Mouse (Mus musculus): Measurements from ENCODE around the gene Tbc1d4. TPM values are rescaled to one million over a fixed set of nuclear protein-coding genes. Genes with fewer than 3 reads are reported as not detected.

Gene Tbc1d4
- polyA plus RNA-seq, 1 experiment from 2014 or later: 8.7 TPM

DNA sequence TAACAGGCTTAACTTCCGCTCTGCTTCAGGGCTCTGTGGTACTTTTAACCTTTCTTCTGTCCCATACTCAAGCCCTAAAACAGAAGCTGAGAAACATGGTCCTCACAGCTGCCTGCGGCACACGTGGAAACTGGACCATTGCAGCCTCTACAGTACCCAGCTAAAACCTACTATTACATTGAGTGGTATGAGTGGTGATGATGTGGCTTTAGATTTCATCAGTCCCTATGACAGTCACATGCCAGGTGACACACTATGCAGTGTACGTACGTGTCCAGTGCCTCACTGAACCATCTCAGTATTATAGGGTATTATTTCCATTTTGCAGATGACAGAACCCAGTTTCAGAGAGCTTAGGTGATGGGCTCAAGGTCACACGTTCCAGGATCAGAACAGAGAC is 28.4 kb upstream of the Tbc1d4 start:
- WGBS: 89% methylated on average over 6 of the region's 6 CpGs

DNA sequence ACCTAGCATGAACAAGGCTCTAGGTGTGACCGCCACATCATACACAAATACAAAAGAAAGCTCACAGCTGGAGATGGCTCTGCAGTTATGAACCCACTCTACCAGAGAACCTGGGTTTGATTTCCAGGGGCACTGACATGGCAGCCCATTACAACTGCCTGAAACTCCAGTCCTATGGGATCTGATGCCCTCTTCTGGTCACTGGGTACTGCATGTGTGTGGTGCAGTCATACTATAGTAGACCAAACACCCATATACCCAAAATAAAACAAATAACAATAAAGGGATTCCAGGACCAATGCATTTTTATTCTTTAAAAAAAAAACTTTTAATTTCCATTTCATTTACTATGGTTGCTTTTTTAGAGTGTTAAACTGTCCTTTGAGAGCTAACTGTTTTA is 26.8 kb upstream of the Tbc1d4 start:
- ATAC-seq (ENCODE audit: insufficient read depth, low FRiP score): no peak
- no peak overlapping the region for H3K9ac ChIP-seq (ENCODE audit: low read length)
- no peaks in the 10 kb centered on the region for H3K4me1 ChIP-seq (ENCODE audit: control insufficient read depth, insufficient read depth, low read length)
- no peak overlapping the region for H3K27ac ChIP-seq (ENCODE audit: low read length)
- H3K4me2 ChIP-seq (ENCODE audit: low read depth, low read length): no peak overlapping the region
- H3K36me3 ChIP-seq (ENCODE audit: control insufficient read depth, insufficient read depth, low read length): no peaks in the 10 kb centered on the region
- 100% methylated on average over 1 of the region's 1 CpGs for WGBS
- H3K4me3 ChIP-seq (replicated peaks; ENCODE audit: low read length): no peak overlapping the region
- no peaks in the 10 kb centered on the region for H3K27me3 ChIP-seq (ENCODE audit: control insufficient read depth, insufficient read depth, low read length)
- no peaks in the 10 kb centered on the region for H3K9me3 ChIP-seq (replicated peaks; ENCODE audit: control insufficient read depth, low read length)

More for the DNA sequence above, 28.4 kb upstream of the Tbc1d4 start:
- no peak overlapping the region for H3K9ac ChIP-seq (ENCODE audit: low read length)
- H3K27me3 ChIP-seq (ENCODE audit: control insufficient read depth, insufficient read depth, low read length): no peaks in the 10 kb centered on the region
- no peaks in the 10 kb centered on the region for H3K9me3 ChIP-seq (replicated peaks; ENCODE audit: control insufficient read depth, low read length)
- no peak for ATAC-seq (ENCODE audit: insufficient read depth, low FRiP score)
- H3K4me1 ChIP-seq (ENCODE audit: control insufficient read depth, insufficient read depth, low read length): no peaks in the 10 kb centered on the region
- no peaks in the 10 kb centered on the region for H3K36me3 ChIP-seq (ENCODE audit: control insufficient read depth, insufficient read depth, low read length)
- H3K4me3 ChIP-seq (replicated peaks; ENCODE audit: low read length): no peak overlapping the region
- H3K4me2 ChIP-seq (ENCODE audit: low read depth, low read length): no peak overlapping the region
- no peak overlapping the region for H3K27ac ChIP-seq (ENCODE audit: low read length)

- 85% methylated on average over 2 of the region's 2 CpGs for WGBS
- no peak for ATAC-seq (ENCODE audit: insufficient read depth, low FRiP score)
Measured at GRCm38 (mm10) chr14:101630548-101630947, 21.6 kb upstream of the Tbc1d4 start.

GRCm38 (mm10) chr14:101617680-101618079 is 8.7 kb upstream of the Tbc1d4 start:
- Histone ChIP-seq H3K9me3 (replicated peaks; ENCODE audit: control insufficient read depth, low read length) (no peaks in the 10 kb centered on the region), H3K36me3 (ENCODE audit: control insufficient read depth, insufficient read depth, low read length) (no peaks in the 10 kb centered on the region), H3K27ac (ENCODE audit: low read length) (no peak overlapping the region), H3K4me1 (ENCODE audit: control insufficient read depth, insufficient read depth, low read length) (no peaks in the 10 kb centered on the region), H3K4me2 (ENCODE audit: low read depth, low read length) (no peak overlapping the region), H3K9ac (ENCODE audit: low read length) (no peak overlapping the region), H3K27me3 (ENCODE audit: control insufficient read depth, insufficient read depth, low read length) (no peaks in the 10 kb centered on the region), H3K4me3 (replicated peaks; ENCODE audit: low read length) (no peak overlapping the region)
- no peak for ATAC-seq (ENCODE audit: insufficient read depth, low FRiP score)
- 91% methylated on average over 5 of the region's 5 CpGs for WGBS

More at GRCm38 (mm10) chr14:101630548-101630947, 21.6 kb upstream of the Tbc1d4 start:
- no peak overlapping the region for H3K4me2 ChIP-seq (ENCODE audit: low read depth, low read length)
- no peak overlapping the region for H3K9ac ChIP-seq (ENCODE audit: low read length)
- H3K9me3 ChIP-seq (replicated peaks; ENCODE audit: control insufficient read depth, low read length): no peaks in the 10 kb centered on the region
- no peaks in the 10 kb centered on the region for H3K4me1 ChIP-seq (ENCODE audit: control insufficient read depth, insufficient read depth, low read length)
- H3K4me3 ChIP-seq (replicated peaks; ENCODE audit: low read length): no peak overlapping the region
- H3K27me3 ChIP-seq (ENCODE audit: control insufficient read depth, insufficient read depth, low read length): no peaks in the 10 kb centered on the region
- no peaks in the 10 kb centered on the region for H3K36me3 ChIP-seq (ENCODE audit: control insufficient read depth, insufficient read depth, low read length)
- no peak overlapping the region for H3K27ac ChIP-seq (ENCODE audit: low read length)

GRCm38 (mm10) chr14:101616178-101616577 is 7.2 kb upstream of the Tbc1d4 start:
- 65% methylated on average over 9 of the region's 9 CpGs for WGBS
- no peak overlapping the region for H3K4me2 ChIP-seq (ENCODE audit: low read depth, low read length)
- no peaks in the 10 kb centered on the region for H3K9me3 ChIP-seq (replicated peaks; ENCODE audit: control insufficient read depth, low read length)
- H3K4me3 ChIP-seq (replicated peaks; ENCODE audit: low read length): no peak overlapping the region
- no peak overlapping the region for H3K27ac ChIP-seq (ENCODE audit: low read length)
- no peak overlapping the region for H3K9ac ChIP-seq (ENCODE audit: low read length)
- no peak for ATAC-seq (ENCODE audit: insufficient read depth, low FRiP score)
- no peaks in the 10 kb centered on the region for H3K27me3 ChIP-seq (ENCODE audit: control insufficient read depth, insufficient read depth, low read length)
- no peaks in the 10 kb centered on the region for H3K36me3 ChIP-seq (ENCODE audit: control insufficient read depth, insufficient read depth, low read length)
- H3K4me1 ChIP-seq (ENCODE audit: control insufficient read depth, insufficient read depth, low read length): no peaks in the 10 kb centered on the region

DNA sequence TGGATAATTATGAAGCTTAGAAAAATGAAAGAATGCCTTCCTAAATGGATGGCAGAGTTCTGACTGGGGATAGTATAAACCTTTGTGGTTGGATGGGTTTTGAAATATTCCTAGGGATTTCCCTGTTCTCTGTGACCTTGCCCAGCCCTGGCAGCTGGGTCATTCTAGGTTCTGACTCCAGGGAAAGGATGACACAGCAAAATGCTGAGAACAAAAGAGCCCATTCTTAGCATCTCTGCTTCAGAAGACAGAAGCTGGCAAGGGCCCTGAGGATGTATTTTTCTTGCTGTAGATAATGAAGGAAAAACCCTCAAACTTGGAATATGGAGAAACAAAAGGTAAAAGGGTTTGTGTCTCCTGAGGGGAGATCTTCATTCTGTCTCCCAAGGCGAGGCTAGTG is 4.2 kb upstream of the Tbc1d4 start:
- Histone ChIP-seq H3K4me1 (ENCODE audit: control insufficient read depth, insufficient read depth, low read length) (no peaks in the 10 kb centered on the region), H3K9ac (ENCODE audit: low read length) (no peak overlapping the region), H3K4me2 (ENCODE audit: low read depth, low read length) (no peak overlapping the region), H3K4me3 (replicated peaks; ENCODE audit: low read length) (no peak overlapping the region), H3K27me3 (ENCODE audit: control insufficient read depth, insufficient read depth, low read length) (no peaks in the 10 kb centered on the region), H3K9me3 (replicated peaks; ENCODE audit: control insufficient read depth, low read length) (no peaks in the 10 kb centered on the region), H3K36me3 (ENCODE audit: control insufficient read depth, insufficient read depth, low read length) (no peaks in the 10 kb centered on the region), H3K27ac (ENCODE audit: low read length) (no peak overlapping the region)
- WGBS: 63% methylated on average over 1 of the region's 1 CpGs
- no peak for ATAC-seq (ENCODE audit: insufficient read depth, low FRiP score)

GRCm38 (mm10) chr14:101610701-101611100 is 1.7 kb upstream of the Tbc1d4 start:
- no peak overlapping the region for H3K9ac ChIP-seq (ENCODE audit: low read length)
- H3K4me2 ChIP-seq (ENCODE audit: low read depth, low read length): no peak overlapping the region
- no peak for ATAC-seq (ENCODE audit: insufficient read depth, low FRiP score)
- no peak overlapping the region for H3K4me3 ChIP-seq (replicated peaks; ENCODE audit: low read length)
- no peak overlapping the region for H3K27ac ChIP-seq (ENCODE audit: low read length)
- WGBS: 74% methylated on average over 10 of the region's 10 CpGs
- 0 out of 2 replicates have a peak, but pooled peaks cover 6% of the 10 kb centered on the region for H3K4me1 ChIP-seq (ENCODE audit: control insufficient read depth, insufficient read depth, low read length)
- no peaks in the 10 kb centered on the region for H3K27me3 ChIP-seq (ENCODE audit: control insufficient read depth, insufficient read depth, low read length)
- H3K36me3 ChIP-seq (ENCODE audit: control insufficient read depth, insufficient read depth, low read length): no peaks in the 10 kb centered on the region
- H3K9me3 ChIP-seq (replicated peaks; ENCODE audit: control insufficient read depth, low read length): no peaks in the 10 kb centered on the region

GRCm38 (mm10) chr14:101607631-101608518 is 1.1 kb downstream of the Tbc1d4 start:
- Histone ChIP-seq H3K4me2 (ENCODE audit: low read depth, low read length) (peak overlapping the region; percentile 99), H3K4me1 (ENCODE audit: control insufficient read depth, insufficient read depth, low read length) (0 out of 2 replicates have a peak, but pooled peaks cover 6% of the 10 kb centered on the region), H3K9ac (ENCODE audit: low read length) (peak overlapping the region; percentile 90), H3K4me3 (replicated peaks; ENCODE audit: low read length) (peak overlapping the region; percentile 95), H3K27ac (ENCODE audit: low read length) (no peak overlapping the region; the same call in 1 of the 2 replicates), H3K36me3 (ENCODE audit: control insufficient read depth, insufficient read depth, low read length) (no peaks in the 10 kb centered on the region), H3K9me3 (replicated peaks; ENCODE audit: control insufficient read depth, low read length) (no peaks in the 10 kb centered on the region), H3K27me3 (ENCODE audit: control insufficient read depth, insufficient read depth, low read length) (no peaks in the 10 kb centered on the region)
- under 1% methylated on average over 62 of the region's 62 CpGs for WGBS
- peak; percentile 26 for ATAC-seq (ENCODE audit: insufficient read depth, low FRiP score)

DNA sequence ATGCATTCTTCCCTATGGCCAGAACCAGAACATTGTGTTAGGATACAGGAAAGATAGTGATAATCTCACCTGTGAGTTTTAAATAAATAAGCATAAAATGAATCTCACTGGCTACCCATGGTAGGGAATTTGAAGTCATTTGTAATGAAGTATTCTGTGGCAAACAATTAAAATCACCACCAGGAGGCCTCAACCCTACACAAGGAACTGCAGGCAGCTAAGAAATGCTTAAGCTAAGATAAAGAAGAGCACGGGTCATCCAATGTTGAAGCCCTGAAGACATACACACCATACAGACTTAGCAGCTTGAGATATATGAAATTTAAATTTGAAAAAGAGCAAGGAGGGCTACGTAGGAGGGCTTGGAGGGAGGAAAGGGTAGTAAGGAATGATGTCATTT is 3.1 kb downstream of the Tbc1d4 start:
- Histone ChIP-seq H3K9ac (ENCODE audit: low read length) (no peak overlapping the region), H3K4me3 (replicated peaks; ENCODE audit: low read length) (no peak overlapping the region), H3K4me1 (ENCODE audit: control insufficient read depth, insufficient read depth, low read length) (0 out of 2 replicates have a peak, but pooled peaks cover 6% of the 10 kb centered on the region), H3K27ac (ENCODE audit: low read length) (no peak overlapping the region), H3K36me3 (ENCODE audit: control insufficient read depth, insufficient read depth, low read length) (no peaks in the 10 kb centered on the region), H3K9me3 (replicated peaks; ENCODE audit: control insufficient read depth, low read length) (no peaks in the 10 kb centered on the region), H3K4me2 (ENCODE audit: low read depth, low read length) (no peak overlapping the region), H3K27me3 (ENCODE audit: control insufficient read depth, insufficient read depth, low read length) (no peaks in the 10 kb centered on the region)
- ATAC-seq (ENCODE audit: insufficient read depth, low FRiP score): no peak
- 67% methylated on average over 2 of the region's 2 CpGs for WGBS
